Mouse (Mus musculus) hindbrain, embryonic 10.5 days (tissue): ENCODE measurements around the gene Ap5b1. TPM values are rescaled to one million over a fixed set of nuclear protein-coding genes. Genes with fewer than 3 reads are reported as not detected.

Source experiments
- DNase-seq: peaks from one replicate; pipeline ENCODE4 v3.0.0-alpha.2; 2017; ENCODE audit warnings: low spot score
- H3K27ac ChIP-seq: fragments of 300-500 bp; sonication (generic); 2 replicates; pipeline ENCODE4 v1.5.1; 2016; ENCODE audit warnings: mild to moderate bottlenecking, moderate library complexity
- H3K27me3 ChIP-seq: fragments of 300-500 bp; sonication (generic); 2 replicates; pipeline ENCODE4 v1.6.1; 2016; ENCODE audit warnings: mild to moderate bottlenecking; ENCODE audit not compliant: poor library complexity, insufficient read depth, severe bottlenecking
- H3K36me3 ChIP-seq: fragments of 300-500 bp; sonication (generic); 2 replicates; pipeline ENCODE4 v1.6.1; 2016; ENCODE audit warnings: mild to moderate bottlenecking, moderate library complexity
- H3K4me1 ChIP-seq: fragments of 300-500 bp; sonication (generic); replicated peaks from 2 replicates; pipeline ENCODE4 v1.6.1; 2016; ENCODE audit warnings: mild to moderate bottlenecking
- H3K4me3 ChIP-seq: fragments of 300-500 bp; sonication (generic); 2 replicates; pipeline ENCODE4 v1.5.1; 2016; ENCODE audit warnings: mild to moderate bottlenecking, moderate library complexity
- H3K9me3 ChIP-seq: fragments of 300-500 bp; sonication (generic); 2 replicates; pipeline ENCODE4 v1.6.1; 2016; ENCODE audit warnings: mild to moderate bottlenecking, moderate library complexity
- WGBS: fragments of 180-500 bp; shearing (Covaris S2); methylation state at CpG from one replicate; pipeline ENCODE4 v1.1.7; 2016; 5-methylcytosine and 5-hydroxymethylcytosine counted together
- polyA plus RNA-seq: library from polyadenylated mRNA; unstranded; fragments of >200 nt; fragmentation: Nextera tagmentation; extraction: Ambion mirVana; gene quantifications from 2 replicates; pipeline ENCODE4 v1.2.1, GENCODE M21; 2016

The Ap5b1 gene
- polyA plus RNA-seq, 1 experiment from 2014 or later = 2.6 TPM

GRCm38 (mm10) chr19:5570353-5571246 is 2.8 kb downstream of the Ap5b1 start:
- 87% methylated on average over 32 of the region's 32 CpGs for WGBS
- peaks cover 12% of the 10 kb centered on the region; the same call in 1 of the 2 replicates for H3K36me3 ChIP-seq
- no peak overlapping the region for H3K27ac ChIP-seq
- H3K4me1 ChIP-seq = peaks cover 38% of the 10 kb centered on the region
- no peak for DNase-seq
- H3K4me3 ChIP-seq = no peak overlapping the region
- peaks cover 38% of the 10 kb centered on the region for H3K27me3 ChIP-seq
- H3K9me3 ChIP-seq = no peaks in the 10 kb centered on the region

DNA sequence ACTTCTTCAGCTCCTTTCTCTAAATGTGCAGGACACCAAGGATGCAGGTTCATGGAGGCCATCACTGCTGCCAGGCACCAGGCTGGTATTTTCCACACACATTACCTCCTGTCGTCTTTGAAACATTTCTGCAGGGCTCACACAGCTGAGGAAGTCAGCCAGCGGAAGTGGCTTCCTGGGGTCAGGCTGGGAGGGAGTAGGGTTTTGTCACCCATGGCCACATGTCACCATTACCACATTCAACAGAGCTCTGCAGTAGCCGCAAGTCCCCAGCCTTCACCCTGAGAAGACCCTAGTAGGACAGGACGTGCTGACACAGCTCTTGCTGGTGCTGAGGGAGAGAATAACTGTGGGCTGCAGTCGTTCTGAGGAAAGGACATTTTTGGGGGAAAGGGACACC is 4.0 kb downstream of the Ap5b1 start:
- Histone ChIP-seq H3K36me3 (peaks cover 12% of the 10 kb centered on the region; the same call in 1 of the 2 replicates), H3K4me1 (peaks cover 30% of the 10 kb centered on the region), H3K27ac (no peak overlapping the region), H3K27me3 (peaks cover 25% of the 10 kb centered on the region), H3K4me3 (no peak overlapping the region), H3K9me3 (no peaks in the 10 kb centered on the region)
- WGBS = 81% methylated on average over 5 of the region's 5 CpGs
- no peak for DNase-seq

- H3K36me3 ChIP-seq = peaks cover 12% of the 10 kb centered on the region; the same call in 1 of the 2 replicates
- no peaks in the 10 kb centered on the region for H3K9me3 ChIP-seq
- peaks cover 22% of the 10 kb centered on the region for H3K27me3 ChIP-seq
- no peak overlapping the region for H3K27ac ChIP-seq
- H3K4me1 ChIP-seq = peaks cover 23% of the 10 kb centered on the region
- no peak overlapping the region for H3K4me3 ChIP-seq
- 85% methylated on average over 19 of the region's 19 CpGs for WGBS
- no peak for DNase-seq
Measured at GRCm38 (mm10) chr19:5572331-5573125, 4.7 kb downstream of the Ap5b1 start.

- peaks cover 3% of the 10 kb centered on the region; the same call in 1 of the 2 replicates for H3K4me1 ChIP-seq
- WGBS = 91% methylated on average over 1 of the region's 1 CpGs
- no peak overlapping the region for H3K4me3 ChIP-seq
- no peak overlapping the region for H3K27ac ChIP-seq
- H3K9me3 ChIP-seq = no peaks in the 10 kb centered on the region
- DNase-seq = no peak
- peaks cover 7% of the 10 kb centered on the region; the same call in 1 of the 2 replicates for H3K36me3 ChIP-seq
- H3K27me3 ChIP-seq = peaks cover 8% of the 10 kb centered on the region
Measured at GRCm38 (mm10) chr19:5575336-5575735, 7.5 kb downstream of the Ap5b1 start.

DNA sequence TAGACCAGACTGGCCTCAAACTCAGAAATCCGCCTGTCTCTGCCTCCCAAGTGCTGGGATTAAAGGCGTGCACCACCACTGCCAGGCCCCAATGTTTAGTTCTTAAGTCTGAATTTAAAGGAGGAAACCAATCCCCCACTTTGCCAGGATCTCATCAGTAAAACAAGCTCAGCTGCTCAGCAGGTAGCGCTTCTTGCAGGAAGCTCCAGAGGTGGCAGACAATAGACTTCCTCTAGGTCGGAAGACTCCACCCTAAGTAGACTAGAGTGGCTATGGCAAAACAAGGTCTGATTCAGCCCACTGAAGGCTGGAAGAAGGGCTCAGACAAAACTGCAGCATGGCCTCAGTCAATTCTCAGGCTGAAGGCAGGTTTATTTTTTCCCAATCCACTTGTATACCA is 12.1 kb downstream of the Ap5b1 start:
- no peaks in the 10 kb centered on the region for H3K36me3 ChIP-seq
- H3K4me1 ChIP-seq = no peaks in the 10 kb centered on the region
- no peak overlapping the region for H3K27ac ChIP-seq
- no peak overlapping the region for H3K4me3 ChIP-seq
- no peaks in the 10 kb centered on the region for H3K27me3 ChIP-seq
- no peaks in the 10 kb centered on the region for H3K9me3 ChIP-seq
- DNase-seq = no peak
- WGBS = 70% methylated on average over 4 of the region's 4 CpGs

DNA sequence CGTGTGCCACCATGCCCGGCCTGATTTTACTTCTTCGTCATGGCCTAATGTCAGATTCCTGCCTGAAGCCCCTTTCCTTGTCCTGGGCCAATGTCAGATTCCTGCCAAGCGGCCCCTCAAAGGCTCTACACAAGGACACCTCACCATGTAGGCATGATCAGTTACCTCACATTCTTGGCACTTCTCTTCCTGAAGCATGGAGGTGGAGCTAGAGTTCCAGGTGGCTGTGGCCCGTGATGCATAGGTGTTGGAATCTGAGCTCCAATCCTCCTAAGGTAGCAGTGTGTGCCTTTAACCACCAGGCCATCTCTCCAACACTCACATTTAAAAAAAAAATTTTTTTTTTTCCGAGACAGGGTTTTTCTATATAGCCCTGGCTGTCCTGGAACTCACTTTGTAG is 13.0 kb downstream of the Ap5b1 start:
- 85% methylated on average over 6 of the region's 6 CpGs for WGBS
- H3K9me3 ChIP-seq = no peaks in the 10 kb centered on the region
- H3K27me3 ChIP-seq = no peaks in the 10 kb centered on the region
- H3K27ac ChIP-seq = no peak overlapping the region
- H3K4me1 ChIP-seq = no peaks in the 10 kb centered on the region
- no peak overlapping the region for H3K4me3 ChIP-seq
- no peak for DNase-seq
- H3K36me3 ChIP-seq = no peaks in the 10 kb centered on the region

DNA sequence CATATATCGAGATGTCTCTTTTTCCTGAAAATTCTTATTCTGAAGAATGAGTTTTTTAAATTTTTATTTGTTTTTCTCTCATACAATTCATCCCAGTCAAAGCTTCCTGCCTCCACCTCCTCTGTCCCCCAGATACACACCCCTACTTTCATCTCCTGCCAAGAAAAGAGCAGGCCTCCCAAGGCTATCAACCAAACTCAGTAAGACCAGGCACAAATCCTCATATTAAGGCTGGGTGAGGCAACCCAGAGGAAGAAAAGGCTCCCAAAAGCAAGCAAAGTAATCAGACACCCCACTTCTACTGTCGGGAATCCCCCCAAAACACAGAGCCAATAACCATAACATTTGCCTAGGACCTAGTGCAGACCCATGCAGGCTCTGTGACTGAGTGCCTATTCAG is 14.2 kb downstream of the Ap5b1 start:
- Histone ChIP-seq H3K27ac (no peak overlapping the region), H3K36me3 (no peaks in the 10 kb centered on the region), H3K9me3 (no peaks in the 10 kb centered on the region), H3K4me3 (no peak overlapping the region), H3K27me3 (no peaks in the 10 kb centered on the region), H3K4me1 (no peaks in the 10 kb centered on the region)
- whole genome bisulfite sequencing = 89% methylated on average over 2 of the region's 2 CpGs
- no peak for DNase-seq

- no peaks in the 10 kb centered on the region for H3K36me3 ChIP-seq
- DNase-seq = no peak
- H3K4me3 ChIP-seq = no peak overlapping the region
- no peak overlapping the region for H3K27ac ChIP-seq
- H3K4me1 ChIP-seq = no peaks in the 10 kb centered on the region
- no peaks in the 10 kb centered on the region for H3K9me3 ChIP-seq
- no peaks in the 10 kb centered on the region for H3K27me3 ChIP-seq
- WGBS = 74% methylated on average over 9 of the region's 9 CpGs
Measured at GRCm38 (mm10) chr19:5589159-5589558, 21.3 kb downstream of the Ap5b1 start.

DNA sequence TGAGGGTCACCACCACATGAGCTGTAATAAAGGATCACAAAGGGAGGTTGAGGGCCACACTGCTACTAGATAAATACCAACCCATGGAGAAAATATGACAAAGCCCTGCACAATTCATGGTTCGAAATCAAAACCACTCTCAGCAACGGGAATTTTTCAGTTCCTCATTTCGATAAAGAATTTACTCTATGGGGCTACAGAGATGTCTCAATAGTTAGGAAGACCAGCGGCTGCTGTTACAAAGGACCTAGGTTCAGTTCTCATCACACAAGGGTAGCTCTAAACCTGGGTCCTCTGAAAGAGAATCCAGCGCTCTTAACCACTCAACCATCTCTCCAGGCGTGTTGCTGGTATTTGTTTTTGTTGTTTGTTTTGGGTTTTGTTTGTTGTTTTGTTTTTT is 24.1 kb downstream of the Ap5b1 start:
- no peaks in the 10 kb centered on the region for H3K4me1 ChIP-seq
- no peak overlapping the region for H3K4me3 ChIP-seq
- no peak for DNase-seq
- no peaks in the 10 kb centered on the region for H3K9me3 ChIP-seq
- H3K27ac ChIP-seq = no peak overlapping the region
- 87% methylated on average over 6 of the region's 6 CpGs for WGBS
- no peaks in the 10 kb centered on the region for H3K27me3 ChIP-seq
- H3K36me3 ChIP-seq = no peaks in the 10 kb centered on the region

GRCm38 (mm10) chr19:5599224-5599623 is 31.4 kb downstream of the Ap5b1 start:
- no peaks in the 10 kb centered on the region for H3K27me3 ChIP-seq
- H3K4me1 ChIP-seq = peaks cover 22% of the 10 kb centered on the region
- peaks cover 16% of the 10 kb centered on the region for H3K36me3 ChIP-seq
- H3K4me3 ChIP-seq = no peak overlapping the region
- no peak overlapping the region for H3K27ac ChIP-seq
- H3K9me3 ChIP-seq = no peaks in the 10 kb centered on the region
- DNase-seq = no peak
- 75% methylated on average over 4 of the region's 4 CpGs for WGBS

DNA sequence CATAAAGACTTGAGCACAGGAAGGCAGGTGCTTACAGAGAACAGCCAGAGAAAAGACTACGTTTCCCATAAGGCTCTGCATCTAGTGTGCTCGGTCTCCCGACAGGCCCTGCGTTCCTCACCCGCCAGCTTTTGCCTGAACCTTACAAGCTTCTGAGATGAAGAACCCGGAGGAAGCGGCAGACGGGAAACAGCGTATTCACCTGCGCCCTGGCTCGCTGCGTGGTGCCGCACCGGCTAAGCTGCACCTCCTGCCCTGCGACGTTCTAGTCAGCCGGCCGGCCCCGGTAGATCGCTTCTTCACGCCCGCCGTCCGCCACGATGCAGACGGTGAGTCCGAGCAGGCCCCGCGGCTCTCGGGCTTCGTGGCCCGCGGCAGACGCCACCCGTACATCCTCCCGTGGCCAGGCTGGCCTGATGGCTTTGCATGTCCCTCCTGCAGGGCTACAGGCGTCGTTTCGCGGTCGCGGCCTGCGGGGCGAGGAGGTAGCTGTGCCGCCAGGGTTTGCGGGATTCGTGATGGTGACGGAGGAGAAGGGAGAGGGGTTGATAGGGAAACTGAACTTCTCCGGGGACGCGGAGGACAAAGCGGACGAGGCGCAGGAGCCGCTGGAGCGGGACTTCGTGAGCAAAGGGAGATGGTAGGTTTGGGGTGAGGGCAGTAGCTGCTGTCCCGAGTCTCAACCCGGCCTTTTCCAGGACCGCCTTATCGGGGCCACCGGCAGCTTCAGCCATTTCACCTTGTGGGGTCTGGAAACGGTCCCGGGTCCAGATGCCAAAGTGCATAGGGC is 34.1 kb downstream of the Ap5b1 start, which contains the start of gene Rnaseh2c:
Gene Rnaseh2c, plus strand, starts transcription at position 122 of the 790 bp plus-strand sequence.
- Histone ChIP-seq H3K27ac (peak within 1 kb of the TSS; percentile 93), H3K9me3 (no peaks in the 10 kb centered on the region), H3K36me3 (peaks cover 43% of the 10 kb centered on the region), H3K4me1 (peaks cover 22% of the 10 kb centered on the region), H3K27me3 (no peaks in the 10 kb centered on the region), H3K4me3 (peak within 1 kb of the TSS; percentile 82)
- WGBS = under 1% methylated on average over 64 of the region's 64 CpGs
- DNase-seq = peak; percentile 80

DNA sequence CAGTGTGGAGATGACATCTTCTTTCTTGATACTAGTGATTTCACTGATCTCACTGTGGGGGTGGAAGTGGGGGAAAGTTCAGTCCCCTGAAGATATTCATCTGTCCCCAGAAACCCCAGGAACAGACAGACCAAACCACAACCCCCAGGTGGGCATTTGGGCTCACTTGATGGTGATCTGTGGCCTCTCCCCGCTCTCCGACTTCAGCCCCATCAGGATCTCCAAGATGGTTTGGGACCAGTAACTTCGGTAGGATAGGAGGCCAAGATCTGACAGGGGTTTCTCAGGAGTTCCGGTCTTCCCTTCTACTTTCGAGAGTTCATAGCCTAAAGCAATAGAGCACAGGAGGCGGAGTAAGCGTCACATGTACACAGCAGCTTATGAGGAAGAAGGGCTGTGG is 35.8 kb downstream of the Ap5b1 start:
- Histone ChIP-seq H3K4me1 (peaks cover 30% of the 10 kb centered on the region), H3K4me3 (no peak overlapping the region), H3K27ac (no peak overlapping the region), H3K9me3 (no peaks in the 10 kb centered on the region), H3K36me3 (peaks cover 60% of the 10 kb centered on the region), H3K27me3 (no peaks in the 10 kb centered on the region)
- DNase-seq = no peak
- WGBS = 91% methylated on average over 7 of the region's 7 CpGs
